In genomic region chr11:22002062-22002782, GRCm38 (mm10) we compare ENCODE assay signal across 8 mouse cellular contexts. TPM values are rescaled to one million over a fixed set of nuclear protein-coding genes. Genes with fewer than 3 reads are reported as not detected.
DNase-seq lines count a peak whose midpoint lies in the region; ATAC-seq and TF ChIP-seq lines count a peak whose summit lies in the region.

No protein-coding gene starts in this region.

- no peaks in the 10 kb centered on the region for H3K36me3 ChIP-seq in C2C12 (ENCODE audit: control insufficient read depth, insufficient read depth)
- H3K36me3 ChIP-seq in hindbrain, embryonic 16.5 days (ENCODE audit: control insufficient read depth, insufficient read depth, low read length), result no peaks in the 10 kb centered on the region
- no peaks in the 10 kb centered on the region for H3K36me3 ChIP-seq in midbrain, embryonic 13.5 days
- H3K36me3 ChIP-seq in thymus, adult 2 months (ENCODE audit: control insufficient read depth, insufficient read depth, low read length), result no peaks in the 10 kb centered on the region

- under 1% methylated on average over 28 of the region's 34 CpGs for WGBS in hindbrain, embryonic 16.5 days
- WGBS in midbrain, embryonic 13.5 days, result under 1% methylated on average over 34 of the region's 34 CpGs
- 2% methylated on average over 34 of the region's 34 CpGs for WGBS in thymus, adult 2 months

- DNase-seq in gastrocnemius, postnatal 10 days, result peak; percentile 48
- DNase-seq in gastrocnemius, postnatal 25 days, result no peak
- no peak for DNase-seq in thymus, adult 2 months
- DNase-seq in adrenal gland, postnatal 25 days, result no peak

- H3K27ac ChIP-seq in embryonic fibroblast, embryonic 13.5 days (ENCODE audit: insufficient read depth, low read length), result no peak overlapping the region
- H3K27ac ChIP-seq in hindbrain, embryonic 16.5 days (ENCODE audit: low read depth, low read length), result no peak overlapping the region
- peak overlapping the region; percentile 94 for H3K27ac ChIP-seq in midbrain, embryonic 13.5 days
- no peak overlapping the region for H3K27ac ChIP-seq in thymus, adult 2 months (ENCODE audit: control insufficient read depth, insufficient read depth, low read length)

- peak overlapping the region; percentile 49 for H3K4me3 ChIP-seq in C2C12 (ENCODE audit: insufficient read depth, poor library complexity, severe bottlenecking)
- H3K4me3 ChIP-seq in embryonic fibroblast, embryonic 13.5 days (ENCODE audit: insufficient read depth, low read length), result peak overlapping the region; percentile 43
- peak overlapping the region; percentile 42 for H3K4me3 ChIP-seq in hindbrain, embryonic 16.5 days (ENCODE audit: low read length)
- peak overlapping the region; percentile 67 for H3K4me3 ChIP-seq in midbrain, embryonic 13.5 days (replicated peaks)
- no peak overlapping the region for H3K4me3 ChIP-seq in thymus, adult 2 months (ENCODE audit: control insufficient read depth, insufficient read depth, low read length)

- H3K79me2 ChIP-seq in C2C12 (ENCODE audit: control insufficient read depth, insufficient read depth), result no peaks in the 10 kb centered on the region

- H3K9me3 ChIP-seq in hindbrain, embryonic 16.5 days (ENCODE audit: control insufficient read depth, low read length), result no peaks in the 10 kb centered on the region
- H3K9me3 ChIP-seq in midbrain, embryonic 13.5 days, result no peaks in the 10 kb centered on the region

- no peaks in the 10 kb centered on the region for H3K27me3 ChIP-seq in C2C12 (ENCODE audit: control insufficient read depth, insufficient read depth, insufficient read length)
- H3K27me3 ChIP-seq in hindbrain, embryonic 16.5 days (replicated peaks; ENCODE audit: control insufficient read depth, insufficient read depth, low read length), result peaks cover 77% of the 10 kb centered on the region
- peaks cover 66% of the 10 kb centered on the region for H3K27me3 ChIP-seq in midbrain, embryonic 13.5 days
- H3K27me3 ChIP-seq in thymus, adult 2 months (ENCODE audit: control insufficient read depth, insufficient read depth, low read length), result peaks cover 34% of the 10 kb centered on the region

- no peak for ATAC-seq in hindbrain, embryonic 16.5 days
- ATAC-seq in midbrain, embryonic 13.5 days, result no peak

- no peak for TF ChIP-seq POLR2A in embryonic fibroblast, embryonic 13.5 days (IDR thresholded peaks at IDR 0.05; ENCODE audit: low read depth, low read length)
- TF ChIP-seq POLR2A in thymus, adult 2 months (IDR thresholded peaks at IDR 0.05; ENCODE audit: control insufficient read depth, extremely low read depth, insufficient read depth, low read length, poor library complexity), result no peak

- peak overlapping the region; percentile 42 for H3K9ac ChIP-seq in hindbrain, embryonic 16.5 days (ENCODE audit: low read depth, low read length)
- peak overlapping the region; percentile 88 for H3K9ac ChIP-seq in midbrain, embryonic 13.5 days (replicated peaks)

- H3K4me2 ChIP-seq in hindbrain, embryonic 16.5 days (ENCODE audit: low read length), result peak overlapping the region; percentile 62
- H3K4me2 ChIP-seq in midbrain, embryonic 13.5 days (replicated peaks), result peak overlapping the region; percentile 76

- H3K79me3 ChIP-seq in C2C12 (ENCODE audit: low read depth), result no peaks in the 10 kb centered on the region

- peak overlapping the region; percentile 85 for H3ac ChIP-seq in C2C12 (ENCODE audit: control insufficient read depth, insufficient read length, low read depth)

- H3K4me1 ChIP-seq in embryonic fibroblast, embryonic 13.5 days (ENCODE audit: control insufficient read depth, insufficient read depth, low read length), result no peaks in the 10 kb centered on the region
- H3K4me1 ChIP-seq in hindbrain, embryonic 16.5 days (ENCODE audit: control insufficient read depth, insufficient read depth, low read depth, low read length), result peaks cover 9% of the 10 kb centered on the region
- peaks cover 79% of the 10 kb centered on the region for H3K4me1 ChIP-seq in midbrain, embryonic 13.5 days (replicated peaks)
- no peaks in the 10 kb centered on the region for H3K4me1 ChIP-seq in thymus, adult 2 months (replicated peaks; ENCODE audit: control insufficient read depth, insufficient read depth, low read length)

- TF ChIP-seq CTCF in C2C12 (IDR thresholded peaks at IDR 0.05; ENCODE audit: control insufficient read depth, insufficient read depth, insufficient read length), result no peak
- TF ChIP-seq CTCF in embryonic fibroblast, embryonic 13.5 days (IDR thresholded peaks at IDR 0.05; ENCODE audit: borderline replicate concordance, insufficient read depth, low read length), result no peak
- no peak for TF ChIP-seq CTCF in thymus, adult 2 months (IDR thresholded peaks at IDR 0.05; ENCODE audit: borderline replicate concordance, control insufficient read depth, extremely low read depth, insufficient read depth, low read length, poor library complexity)

TF ChIP-seq in C2C12, 6 proteins besides CTCF, POLR2A, EP300 and RAD21:
- TF ChIP-seq FOSL1 (IDR thresholded peaks at IDR 0.05; ENCODE audit: insufficient read depth, low read length, poor library complexity, severe bottlenecking) (no peak), MYOG (IDR thresholded peaks at IDR 0.05; ENCODE audit: control insufficient read depth, extremely low read depth, insufficient read length) (no peak), MYOD1 (IDR thresholded peaks at IDR 0.05; ENCODE audit: control insufficient read depth, insufficient read length, low read depth) (no peak), USF1 (IDR thresholded peaks at IDR 0.05; ENCODE audit: low read depth) (no peak), MAX (IDR thresholded peaks at IDR 0.05) (no peak), CEBPB (IDR thresholded peaks at IDR 0.05; ENCODE audit: low read depth) (no peak)

RNA-seq across cellular contexts. Expression of gene Otx1, which starts 0.5 kb away (rescaled TPM):
- not detected for total RNA-seq in gastrocnemius, postnatal 10 days (2021)
- total RNA-seq in gastrocnemius, postnatal 25 days (2021), result not detected
- polyA plus RNA-seq in C2C12 (2012; fragmentation: generic; extraction: Trizol), result 0.84 TPM
- polyA plus RNA-seq in embryonic fibroblast, embryonic 13.5 days (2011; ENCODE audit: insufficient read length, low read depth, missing spikeins), result 0.43 TPM in 1 of 2 replicates, not detected in the other
- 0.51 and 0.92 TPM in 2 replicates for polyA plus RNA-seq in hindbrain, embryonic 16.5 days (2015; fragmentation: Nextera tagmentation; extraction: Ambion mirVana)
- 23.2 and 23.5 TPM in 2 replicates for polyA plus RNA-seq in midbrain, embryonic 13.5 days (2015; fragmentation: Nextera tagmentation; extraction: Ambion mirVana)
- 0.03 and 0.09 TPM in 2 replicates for polyA plus RNA-seq in thymus, adult 2 months (2012; rRNA removed)
- not detected in 2 replicates for total RNA-seq in adrenal gland, postnatal 25 days (2021)

Comparison
In these comparisons a context has a peak if more than half of its experiments do, and no peak if none do; other contexts are left out.
1. RNA of gene Otx1, which starts 0.5 kb away (polyA plus RNA-seq): 23.2 to 23.5 TPM in midbrain, embryonic 13.5 days; 0.84 TPM in C2C12 (single experiment), 0.51 to 0.92 TPM in hindbrain, embryonic 16.5 days, 0.43 TPM in embryonic fibroblast, embryonic 13.5 days and 0.03 to 0.09 TPM in thymus, adult 2 months; every median in the first group is over 10 times any median in the second.